Mouse (Mus musculus) thymus, postnatal 14 days (tissue): Measurements from ENCODE around the gene Sstr3.

Source experiments
- DNase-seq: peaks from one replicate; pipeline ENCODE4 v3.0.0; 2021

Gene Sstr3

GRCm38 (mm10) chr15:78559141-78559979 lies 14.9 kb upstream of the Sstr3 start:
- DNase-seq, result peak; percentile 36

DNA sequence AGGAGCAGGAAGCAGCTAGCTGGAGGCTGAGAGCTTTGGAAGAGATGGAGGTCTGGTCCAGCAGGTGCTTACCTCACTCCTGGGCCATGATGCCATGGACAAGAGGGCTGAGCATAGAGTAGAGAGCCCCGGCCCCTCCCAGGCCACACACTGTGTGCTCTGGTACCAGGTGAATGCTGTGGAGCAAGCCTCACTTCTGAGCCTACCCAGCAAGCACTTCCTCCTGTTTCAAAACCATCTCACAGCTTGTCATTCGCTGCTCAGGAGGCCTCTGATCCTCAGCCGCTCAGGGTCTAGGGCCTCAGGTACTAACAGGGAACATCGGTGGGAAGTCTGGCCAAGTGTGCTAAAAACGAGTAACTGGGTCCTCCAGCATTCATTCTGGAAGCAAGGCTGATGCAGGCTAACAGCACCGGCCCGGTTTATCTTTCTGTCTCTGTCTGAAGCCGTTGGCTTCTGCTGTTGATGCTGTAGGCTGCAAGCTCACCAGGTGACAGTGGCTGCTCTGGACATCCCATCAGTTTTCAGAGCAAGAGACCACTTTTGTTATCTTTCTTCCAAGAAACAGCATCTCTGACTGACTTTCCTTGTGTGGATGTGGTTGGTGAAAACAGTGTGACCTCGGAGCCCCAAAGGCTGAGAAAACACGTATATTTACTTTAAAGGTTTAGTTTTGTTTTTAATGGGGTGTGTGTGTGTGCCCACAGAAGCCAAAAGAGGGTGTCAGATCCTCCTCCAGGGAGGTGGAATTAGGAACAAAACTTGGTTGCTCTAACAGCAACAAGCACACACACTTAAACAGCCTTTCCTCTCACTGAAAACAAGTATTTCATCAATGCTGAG lies 13.4 kb upstream of the Sstr3 start:
- DNase-seq, result peak; percentile 40

- no peak for DNase-seq
Measured at GRCm38 (mm10) chr15:78554545-78555313, 10.2 kb upstream of the Sstr3 start.

- DNase-seq, result no peak
Measured at GRCm38 (mm10) chr15:78549189-78549734, 4.8 kb upstream of the Sstr3 start.

DNA sequence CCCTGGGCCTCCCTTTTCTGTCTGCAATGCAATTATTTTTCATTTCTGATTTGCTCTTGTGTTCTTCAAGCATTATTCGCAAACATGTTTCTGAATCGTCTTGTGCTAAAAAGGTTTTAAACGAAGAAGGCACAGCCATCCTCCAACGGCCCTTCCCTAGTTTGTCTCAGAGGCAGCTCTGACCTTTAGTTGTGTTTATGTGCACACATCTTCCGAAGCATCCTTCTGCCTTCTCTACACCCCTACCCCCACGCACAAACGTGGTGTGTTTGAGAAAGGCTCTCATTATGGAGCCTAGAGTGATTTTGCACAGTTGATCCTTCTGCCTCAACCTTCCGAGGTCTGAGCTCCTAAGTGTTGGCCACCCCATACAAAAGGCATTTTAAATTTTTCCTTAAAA lies 4.2 kb upstream of the Sstr3 start:
- no peak for DNase-seq

- DNase-seq, result peak; percentile 33
Measured at GRCm38 (mm10) chr15:78548336-78548665, 3.8 kb upstream of the Sstr3 start.

DNA sequence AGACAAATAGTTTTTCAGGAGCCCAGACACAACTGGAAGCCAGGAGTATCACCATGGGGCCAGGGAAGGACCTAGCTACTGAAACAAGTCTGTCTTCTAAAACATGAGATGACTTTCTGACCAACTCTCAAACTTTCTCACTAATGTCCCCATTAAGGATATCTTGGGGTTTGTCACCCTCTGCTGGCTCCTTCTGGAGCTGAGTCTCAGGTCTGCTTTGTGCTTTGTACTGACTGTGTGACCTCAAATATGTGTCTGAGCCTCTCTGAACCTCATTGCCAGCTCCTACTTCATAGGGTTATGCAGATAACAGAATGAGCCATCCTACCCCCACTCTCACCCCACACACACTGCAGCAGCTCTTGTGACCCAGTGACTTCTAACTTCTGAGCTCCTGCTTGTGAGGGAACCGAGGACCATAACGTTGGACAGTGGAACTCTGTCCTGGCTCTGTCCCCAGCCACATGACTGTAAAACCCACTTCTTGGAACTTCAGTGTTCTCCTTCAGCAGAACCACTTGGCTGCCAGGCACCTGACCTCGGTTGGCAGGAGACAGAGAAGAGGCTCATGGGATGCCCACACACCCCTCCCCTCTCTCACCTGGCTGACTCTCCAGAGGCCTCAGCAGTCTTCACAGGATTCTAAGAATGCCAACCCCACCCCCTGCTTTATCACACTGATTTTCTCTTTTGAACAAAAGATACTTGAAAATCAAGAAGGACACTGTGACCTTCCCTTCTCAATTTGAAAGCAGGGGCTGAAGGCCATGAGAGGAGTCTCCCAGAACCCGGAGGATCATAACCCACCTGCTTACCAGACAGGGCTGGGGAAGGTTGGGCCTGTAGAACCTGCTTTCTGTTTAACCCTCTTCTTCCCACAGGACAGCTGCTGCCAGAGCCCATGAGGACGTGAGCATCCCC lies 3.2 kb upstream of the Sstr3 start:
- peak; percentile 61 for DNase-seq

- no peak for DNase-seq
Measured at GRCm38 (mm10) chr15:78546060-78546459, 1.6 kb upstream of the Sstr3 start.

GRCm38 (mm10) chr15:78544041-78544440 lies 444 bp downstream of the Sstr3 start:
- DNase-seq, result no peak

DNA sequence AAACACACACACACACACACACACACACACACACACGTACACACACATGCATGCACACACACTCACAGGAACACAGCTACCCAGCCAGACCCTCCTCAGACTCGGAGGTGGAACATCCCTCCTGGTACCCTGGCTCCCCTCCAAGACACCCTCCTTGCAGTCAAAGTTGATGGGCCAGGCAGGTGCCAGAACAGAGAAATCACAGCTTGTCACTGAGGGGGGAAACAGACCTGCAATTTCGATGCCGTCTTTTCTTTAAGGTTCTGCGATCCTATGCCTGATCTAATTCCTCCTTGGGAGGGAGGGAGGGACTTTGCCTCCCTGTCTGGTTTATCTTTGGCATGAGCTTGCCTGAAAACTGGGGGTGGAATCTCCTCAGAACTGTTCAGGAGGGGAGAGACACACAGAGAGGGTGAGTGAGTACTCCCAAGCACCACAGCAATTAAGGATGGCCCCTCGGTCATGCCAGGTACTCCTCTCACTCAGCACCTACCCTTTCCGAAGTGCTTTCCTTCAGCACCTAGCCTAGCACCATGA lies 1.6 kb downstream of the Sstr3 start:
- no peak for DNase-seq

DNA sequence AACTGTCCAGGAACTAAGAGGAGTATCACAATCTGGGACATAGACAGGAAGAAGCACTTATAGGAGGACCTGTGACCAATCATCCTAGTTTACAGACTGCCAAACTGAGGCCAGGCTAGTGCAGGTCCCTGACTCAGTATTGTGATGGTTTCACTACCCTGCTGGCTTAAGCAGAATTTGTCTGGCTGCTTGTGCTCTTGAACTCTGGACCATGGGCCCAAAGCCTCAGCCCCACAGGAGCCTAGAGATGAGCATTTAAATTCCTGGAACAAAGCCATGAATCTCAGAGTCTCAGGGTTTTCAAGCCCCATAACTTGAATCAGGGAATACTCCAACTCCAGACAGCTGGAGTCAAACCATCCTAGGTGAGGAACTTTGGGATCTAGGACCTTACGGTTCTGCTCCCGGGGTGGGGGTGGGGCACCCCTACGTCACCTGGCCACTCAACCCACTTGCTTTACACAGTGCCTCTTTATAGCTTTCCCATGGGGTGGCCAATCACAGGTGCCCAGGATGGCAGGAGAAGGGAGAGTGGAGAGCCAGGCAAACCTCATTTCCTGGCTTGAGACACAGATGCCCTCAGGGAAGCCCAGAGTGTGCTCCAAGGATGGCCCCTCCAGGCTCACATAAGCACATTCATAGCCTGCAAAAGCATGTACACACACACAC lies 2.3 kb downstream of the Sstr3 start:
- DNase-seq, result no peak

GRCm38 (mm10) chr15:78541606-78542005 lies 2.9 kb downstream of the Sstr3 start:
- DNase-seq, result no peak

GRCm38 (mm10) chr15:78541036-78541435 lies 3.4 kb downstream of the Sstr3 start:
- no peak for DNase-seq

GRCm38 (mm10) chr15:78535723-78536421 lies 8.6 kb downstream of the Sstr3 start:
- DNase-seq, result no peak

DNA sequence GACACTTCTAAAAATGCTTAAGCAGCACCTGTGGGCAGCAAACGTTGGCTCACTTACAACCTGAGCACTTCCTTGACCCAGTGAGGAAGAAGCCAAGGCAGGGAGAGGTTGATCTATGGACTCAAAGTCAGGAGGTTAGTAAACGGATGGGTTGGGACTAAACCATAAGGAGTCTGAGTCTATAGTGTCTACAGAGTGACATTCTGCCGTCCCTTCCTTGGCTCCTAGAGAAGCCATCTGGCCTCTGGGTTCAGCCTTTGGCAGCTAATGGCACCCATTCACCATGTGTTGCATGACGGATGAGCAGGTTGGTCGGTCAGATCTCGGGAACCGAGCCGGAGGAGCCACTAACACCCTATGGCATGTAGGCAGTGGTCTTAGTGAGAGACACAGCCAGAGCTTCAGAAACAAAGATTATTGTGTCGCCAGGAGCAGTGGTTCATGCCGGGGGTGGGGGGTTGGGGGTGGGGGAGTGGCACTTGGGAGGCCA lies 11.1 kb downstream of the Sstr3 start:
- no peak for DNase-seq

GRCm38 (mm10) chr15:78532566-78533345 lies 11.7 kb downstream of the Sstr3 start:
- DNase-seq, result no peak

DNA sequence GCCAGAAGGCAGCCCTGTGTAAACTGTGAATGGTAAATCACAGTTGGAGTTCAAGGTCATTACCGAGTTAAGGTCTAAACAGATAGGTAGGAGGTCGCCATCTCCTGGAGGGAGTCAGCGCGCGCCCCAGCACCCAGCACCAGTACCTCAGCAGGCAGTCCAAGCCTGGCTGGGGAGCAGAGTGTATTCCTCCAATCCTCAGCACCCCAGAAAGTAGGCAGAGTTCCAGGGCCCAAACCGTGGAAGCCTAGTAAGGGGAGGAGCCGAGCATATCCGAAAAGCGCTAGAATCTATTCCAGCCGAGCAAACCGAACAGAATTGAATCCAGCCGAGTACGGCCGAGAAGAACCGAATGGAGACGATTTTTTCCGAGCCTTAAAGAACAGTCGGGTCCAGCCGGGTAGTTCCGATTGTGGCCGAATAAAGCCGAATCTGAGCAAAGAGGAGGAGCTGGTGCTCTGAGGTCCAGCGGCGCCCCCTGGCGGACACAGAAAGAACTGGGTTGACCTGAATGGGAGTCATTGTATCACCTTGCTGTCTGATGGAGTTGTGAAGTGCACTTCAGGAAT lies 12.5 kb downstream of the Sstr3 start:
- peak; percentile 97 for DNase-seq

DNA sequence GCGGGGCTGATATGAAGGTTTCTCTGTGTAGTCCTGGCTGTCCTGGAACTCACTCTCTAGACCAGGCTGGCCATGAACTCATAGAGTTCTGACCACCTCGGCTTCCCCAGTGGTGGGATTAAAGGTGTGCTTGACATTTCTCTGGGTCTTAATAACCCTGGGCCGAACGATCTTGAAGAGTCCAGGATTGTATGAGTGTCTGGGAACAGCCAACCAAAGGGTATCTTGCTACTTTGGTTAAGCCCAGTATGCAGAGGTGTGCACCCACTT lies 13.1 kb downstream of the Sstr3 start:
- DNase-seq, result no peak
